Mouse (Mus musculus) adipocyte (in vitro differentiated cells): ENCODE measurements at regions not wholly inside any gene's neighbourhood (a gene's known extent, or its start where the extent isn't known, plus 50 kb on each side); places are given as distances from the start of the nearest gene placed in this dataset.

Experiments
- DNase-seq: peaks from one replicate; pipeline ENCODE4 v3.0.0-alpha.2; 2016; ENCODE audit warnings: low spot score

DNA sequence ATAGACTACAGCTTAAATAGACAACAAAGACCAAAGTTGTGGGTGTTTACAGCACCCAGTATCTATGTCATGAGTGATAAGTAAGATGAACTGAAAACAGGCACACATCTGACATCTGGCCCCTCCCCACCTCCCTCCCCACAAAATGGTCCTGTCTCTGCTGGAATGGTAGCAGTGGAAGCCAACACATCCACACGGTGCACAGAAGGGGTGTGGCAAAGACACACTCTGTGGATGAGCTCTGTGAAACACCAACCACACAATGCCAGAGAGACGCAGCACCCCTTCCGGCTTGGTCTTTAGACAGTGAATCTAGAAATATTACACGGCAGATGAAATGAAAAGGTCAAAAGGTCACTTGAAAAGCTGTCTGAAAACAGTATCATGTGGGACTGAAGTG lies 85.6 kb downstream of the Fgf18 start:
- DNase-seq = no peak

DNA sequence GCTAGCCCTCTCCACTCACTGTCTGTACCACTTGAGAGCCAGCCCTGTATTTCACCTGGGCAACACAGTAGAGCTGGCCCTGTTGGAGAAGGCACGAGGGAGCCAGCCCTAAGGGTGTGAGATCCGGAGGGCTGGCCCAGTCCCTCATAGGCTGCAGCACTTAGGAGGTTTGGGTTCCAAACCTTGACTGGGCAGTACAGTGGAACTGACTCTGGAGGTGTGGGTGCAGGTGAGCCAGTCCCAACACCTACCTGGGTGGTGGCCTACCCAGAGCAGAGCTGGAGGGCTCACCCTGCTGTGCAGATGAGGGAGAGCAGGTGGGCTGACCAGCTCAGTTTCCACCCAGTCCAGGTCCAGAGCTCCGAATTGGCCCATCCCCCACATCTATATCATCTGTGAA lies 86.8 kb downstream of the Fgf18 start:
- no peak for DNase-seq

DNA sequence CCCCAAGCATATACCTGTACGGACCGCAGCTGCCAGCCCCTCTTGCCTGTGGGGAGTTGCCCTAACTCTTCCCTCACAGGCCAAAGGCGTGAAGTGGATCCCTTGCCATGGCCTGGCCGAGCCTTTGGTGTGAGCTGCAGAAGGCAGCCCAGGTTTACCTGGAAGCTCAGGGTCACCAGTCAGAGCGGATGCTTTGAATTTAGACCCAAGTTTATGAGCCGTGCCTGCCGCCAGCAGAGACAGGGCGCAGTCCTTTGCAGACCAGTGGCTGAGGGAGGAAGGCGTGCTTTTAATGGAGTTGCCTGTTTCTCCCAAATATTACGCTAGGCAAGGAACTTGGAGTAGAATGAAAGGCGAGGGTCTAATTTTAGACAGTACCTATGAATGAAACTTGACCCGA lies 97.0 kb downstream of the Fgf18 start:
- no peak for DNase-seq

DNA sequence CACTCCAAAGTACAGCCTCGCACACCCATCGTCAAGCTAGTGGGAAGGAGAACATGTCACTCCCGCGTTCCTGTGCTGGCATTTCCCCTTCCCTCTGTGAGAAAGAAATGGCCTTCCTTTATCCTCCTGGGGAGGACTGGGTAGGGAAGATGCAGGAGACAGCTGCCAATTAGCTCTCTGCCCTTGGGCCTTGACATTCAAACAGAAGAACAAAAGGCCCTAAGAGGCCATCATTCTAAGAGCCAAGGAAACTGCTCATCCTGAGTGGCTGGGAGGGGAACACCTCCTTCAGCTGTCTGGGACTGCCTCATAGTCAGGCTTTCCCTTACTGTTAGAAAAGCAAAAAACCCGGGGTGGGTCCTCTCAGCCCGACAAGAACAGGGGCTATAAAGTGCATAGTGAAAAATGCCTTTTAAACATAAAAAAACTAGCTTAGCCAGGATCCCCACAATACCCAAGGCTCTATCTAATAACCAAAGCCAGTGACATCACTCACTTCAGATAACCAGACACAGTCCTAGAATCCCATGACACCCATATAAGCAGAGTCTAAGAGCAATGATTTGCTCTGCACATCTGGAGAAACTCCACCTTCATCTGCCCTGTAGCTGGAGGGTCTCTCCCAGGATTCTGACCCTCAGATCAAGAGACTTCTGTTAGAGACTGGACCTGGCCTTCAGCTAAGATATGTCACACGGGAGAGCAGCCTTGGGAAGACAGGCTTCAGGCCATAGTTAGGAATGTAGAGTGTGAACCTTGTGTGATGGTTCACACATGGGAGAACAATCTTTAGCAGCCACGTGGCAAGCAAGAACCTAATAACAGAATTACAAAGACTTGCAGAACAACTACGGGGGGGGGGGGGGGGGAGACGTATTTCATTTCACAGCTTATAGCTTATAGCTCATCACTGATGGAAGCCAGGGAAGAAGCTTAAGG lies 107.1 kb downstream of the Fgf18 start:
- DNase-seq = no peak

DNA sequence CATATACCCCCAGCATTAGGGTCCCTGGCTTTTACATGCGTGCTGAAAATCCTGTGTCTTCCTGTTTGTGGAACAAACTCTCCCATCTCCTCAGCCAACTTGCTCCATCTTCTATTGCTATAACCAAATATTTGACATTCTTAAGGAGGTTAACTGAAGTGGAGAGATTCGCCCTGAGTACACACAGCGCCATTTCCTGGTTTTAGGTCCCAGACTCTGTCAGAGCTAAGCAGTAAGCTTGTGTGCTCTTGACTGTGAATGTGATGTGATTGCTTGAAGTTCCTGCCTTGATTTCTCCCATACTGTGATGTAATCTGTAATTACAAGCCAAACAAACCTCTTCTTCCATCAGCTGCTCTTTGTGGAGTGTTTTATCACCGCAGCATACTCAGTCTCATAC lies 110.8 kb downstream of the Fgf18 start:
- DNase-seq = no peak

DNA sequence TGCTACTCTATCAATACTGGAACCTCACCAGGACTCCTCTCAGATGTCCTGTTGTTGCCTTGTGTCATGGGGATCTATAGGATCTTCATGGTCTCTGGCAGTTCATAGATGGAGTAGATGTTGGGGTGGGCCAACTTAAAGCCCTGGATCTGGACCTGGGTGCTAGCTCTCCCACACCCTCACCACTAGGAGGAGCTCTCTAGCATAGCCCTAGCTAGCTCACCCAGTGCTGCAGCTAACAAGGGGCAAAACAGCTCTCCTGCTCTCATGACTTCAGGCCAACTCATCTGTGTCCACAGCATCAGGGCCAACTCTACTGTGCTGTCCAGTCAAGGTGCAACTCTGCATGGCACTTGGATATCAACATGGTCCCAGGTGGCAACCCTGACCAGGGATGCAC lies 118.3 kb downstream of the Fgf18 start:
- DNase-seq = no peak

DNA sequence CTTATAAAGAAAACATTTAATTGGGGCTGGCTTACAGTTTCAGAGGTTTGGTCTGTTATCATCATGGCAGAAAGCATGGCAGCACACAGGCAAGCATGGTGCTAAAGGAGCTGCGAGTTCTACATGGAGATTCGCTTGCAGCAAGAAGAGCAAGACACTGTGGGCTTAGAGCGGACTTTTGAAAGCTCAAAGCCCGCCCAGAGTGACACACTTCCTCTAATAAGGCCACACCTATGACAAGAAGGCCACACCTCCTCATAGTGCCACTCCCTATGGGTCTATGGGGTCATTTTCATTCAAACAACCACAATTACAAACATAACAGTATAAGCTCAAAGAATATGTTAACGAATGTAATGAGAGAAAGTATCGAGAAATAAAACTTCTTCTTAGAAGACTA lies 120.1 kb downstream of the Fgf18 start:
- DNase-seq = no peak

DNA sequence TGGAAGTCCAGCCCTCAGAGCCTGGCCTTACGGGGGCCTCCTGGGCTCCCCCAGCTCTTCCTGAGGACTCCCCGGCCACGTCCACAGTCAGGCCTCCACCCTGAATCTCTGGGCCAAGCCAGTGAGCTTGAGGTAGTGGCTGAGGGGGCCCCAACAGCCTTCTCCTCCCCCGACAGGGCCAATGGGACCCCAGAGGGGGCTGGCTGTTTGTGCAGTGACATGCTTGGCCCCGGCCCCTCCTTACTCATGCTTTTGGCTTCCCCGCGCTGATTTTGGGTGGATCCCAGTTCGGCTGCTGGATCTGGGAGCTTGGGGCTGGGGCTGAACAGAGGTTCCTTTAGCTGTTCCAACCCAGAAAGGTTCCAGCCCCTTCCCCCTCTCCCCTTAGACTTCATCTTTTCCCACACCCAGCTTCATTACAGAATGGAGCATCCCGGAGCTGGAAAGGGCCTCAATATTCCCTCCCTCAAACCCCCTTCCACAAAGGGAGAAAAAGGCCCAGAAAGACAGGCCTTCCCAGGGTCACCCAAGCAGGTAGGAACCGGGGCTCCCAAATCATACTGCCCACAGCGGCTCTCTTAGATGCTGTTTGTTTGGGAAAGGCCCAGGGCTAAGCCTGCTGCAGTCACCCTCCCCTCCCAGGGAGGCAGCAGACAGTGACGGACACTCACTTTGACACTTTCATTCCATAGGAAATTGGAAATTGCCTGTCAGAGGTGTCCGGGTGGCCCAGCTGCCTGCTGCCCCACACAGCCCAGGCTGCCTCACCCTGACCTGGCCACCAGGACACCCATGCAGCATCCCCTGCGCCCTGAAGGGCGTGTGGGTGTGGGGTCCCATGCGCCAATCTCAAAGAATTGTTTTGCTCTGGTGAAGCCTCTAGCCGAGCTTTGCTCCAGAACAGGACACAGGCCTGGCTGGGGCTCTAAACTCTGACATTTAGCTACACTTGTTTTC lies 133.7 kb downstream of the Fgf18 start:
- DNase-seq = no peak

DNA sequence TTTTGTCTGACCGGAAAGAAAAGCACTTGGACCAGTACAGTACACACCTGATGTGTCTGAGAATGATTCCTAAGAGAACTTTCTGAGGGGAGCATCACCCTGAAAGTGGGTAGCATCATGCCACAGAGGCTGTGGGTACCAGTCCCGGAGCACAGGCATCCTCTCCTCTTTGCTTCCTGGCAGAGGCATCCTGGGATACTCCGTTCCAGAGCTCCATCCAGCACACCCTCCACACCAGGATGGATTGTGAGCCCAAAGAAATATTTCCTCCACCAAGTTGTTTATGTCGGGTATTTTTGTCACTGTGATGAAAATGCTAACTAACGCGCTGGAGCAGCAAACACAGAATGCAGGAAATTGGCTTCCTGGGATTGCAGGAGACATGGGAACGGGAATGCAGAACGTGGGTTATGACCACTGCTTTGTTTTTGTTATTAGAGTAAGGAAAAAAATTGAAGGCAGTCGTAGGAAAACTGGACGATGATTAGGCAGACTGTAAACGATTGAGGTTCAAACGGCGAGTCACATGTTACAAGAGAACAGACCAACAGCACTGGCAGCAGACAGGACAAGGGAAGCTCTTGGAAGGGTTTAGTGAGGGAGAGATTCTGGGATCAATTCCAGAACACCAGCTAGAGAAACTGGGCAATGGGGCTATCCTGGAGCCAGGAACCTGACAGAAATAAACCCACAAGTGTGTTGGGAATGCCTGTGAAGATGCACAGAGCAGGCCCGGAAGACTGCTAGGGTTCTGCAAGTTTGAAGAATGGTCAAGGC lies 134.6 kb downstream of the Fgf18 start:
- DNase-seq = peak; percentile 22

DNA sequence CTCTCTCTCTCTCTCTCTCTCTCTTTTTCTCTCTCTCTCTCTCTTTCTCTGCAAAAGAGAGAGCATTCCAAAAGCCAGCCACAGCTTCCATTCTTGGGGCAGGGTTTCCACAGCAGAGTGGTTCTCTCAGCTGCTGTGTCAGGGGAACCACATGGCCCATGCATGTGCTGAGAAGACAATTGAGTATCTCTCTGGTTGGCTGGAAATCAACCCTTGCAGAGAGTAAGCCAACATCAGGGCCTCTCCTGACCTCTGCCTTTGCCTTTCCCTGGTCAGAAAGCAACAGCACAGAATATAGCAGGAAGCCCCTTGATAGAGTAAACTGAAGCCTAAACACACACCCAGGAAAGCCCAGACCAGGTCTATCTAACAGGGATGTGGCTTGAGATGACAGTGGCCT lies 138.6 kb downstream of the Fgf18 start:
- DNase-seq = no peak

DNA sequence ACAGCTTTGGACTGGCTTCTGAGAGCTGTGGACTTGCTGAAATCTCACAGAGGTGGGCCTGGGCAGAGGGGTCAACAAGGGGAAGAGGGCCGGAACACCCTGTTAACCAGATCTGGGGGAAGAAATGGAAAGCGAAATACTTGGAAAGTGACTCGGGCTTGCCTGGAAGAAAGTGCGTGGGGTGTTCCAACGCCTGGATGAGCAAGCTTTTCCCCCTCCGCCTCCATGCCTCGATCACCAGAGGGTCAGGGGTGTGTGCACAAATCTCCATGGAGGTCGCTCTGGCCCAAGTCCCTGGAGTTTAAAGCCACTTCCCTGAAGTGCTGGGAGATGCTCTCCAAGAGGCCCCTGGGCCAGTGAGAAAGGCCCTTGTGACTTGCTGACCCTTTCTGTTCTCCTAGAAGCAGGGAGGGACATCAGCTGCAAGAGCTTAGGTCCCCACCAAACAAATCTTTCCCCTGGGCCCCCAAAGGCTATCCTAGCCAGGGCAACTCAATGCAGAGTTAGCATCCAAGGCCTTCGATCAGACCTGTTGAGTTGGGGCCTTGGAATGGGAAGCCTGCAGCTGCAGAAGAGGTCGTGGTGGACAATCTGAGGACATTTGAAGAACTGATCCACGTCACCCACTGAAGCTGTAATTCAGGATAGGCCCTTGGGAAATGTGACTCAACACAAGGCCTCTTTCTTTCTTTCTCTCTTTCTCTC lies 139.2 kb downstream of the Fgf18 start:
- DNase-seq = no peak

DNA sequence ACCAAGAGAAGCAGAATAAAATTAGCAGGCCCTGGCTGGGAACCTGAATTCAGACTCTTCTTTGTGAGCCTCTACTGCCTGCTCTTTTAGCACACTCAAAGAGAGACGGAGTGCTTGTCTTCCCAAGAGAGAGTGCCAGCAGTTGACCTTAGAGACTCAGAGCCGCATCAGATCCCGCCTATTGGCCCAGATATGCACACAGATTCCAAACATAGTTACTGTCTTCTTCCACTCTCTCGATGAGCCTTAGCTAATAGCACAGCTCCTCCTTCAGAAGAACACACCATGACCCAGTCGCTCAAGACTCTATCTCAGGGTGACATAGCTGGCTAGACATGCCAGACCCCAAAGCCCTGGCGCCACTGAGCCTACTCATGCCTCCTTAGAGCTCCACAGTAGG lies 139.8 kb downstream of the Fgf18 start:
- DNase-seq = no peak

DNA sequence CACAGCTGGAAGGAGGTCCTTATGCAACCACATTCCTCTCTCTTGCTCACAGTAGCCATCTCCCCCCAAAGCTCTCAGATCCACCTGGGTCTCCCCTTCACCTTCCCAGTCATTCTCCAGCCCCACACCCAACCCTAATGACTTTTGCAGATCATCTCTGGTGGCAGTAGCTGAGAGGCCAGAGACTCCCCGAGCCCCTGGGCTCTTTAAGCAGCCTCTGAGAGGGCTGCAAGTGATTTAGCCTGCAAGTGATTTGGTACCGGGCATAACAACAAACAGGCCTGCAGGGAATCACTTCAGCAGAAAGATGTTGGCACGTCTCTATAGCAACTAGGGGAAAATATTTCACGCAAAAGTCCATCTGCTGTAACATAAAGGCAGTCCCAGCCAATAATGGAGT lies 142.0 kb downstream of the Fgf18 start:
- no peak for DNase-seq

DNA sequence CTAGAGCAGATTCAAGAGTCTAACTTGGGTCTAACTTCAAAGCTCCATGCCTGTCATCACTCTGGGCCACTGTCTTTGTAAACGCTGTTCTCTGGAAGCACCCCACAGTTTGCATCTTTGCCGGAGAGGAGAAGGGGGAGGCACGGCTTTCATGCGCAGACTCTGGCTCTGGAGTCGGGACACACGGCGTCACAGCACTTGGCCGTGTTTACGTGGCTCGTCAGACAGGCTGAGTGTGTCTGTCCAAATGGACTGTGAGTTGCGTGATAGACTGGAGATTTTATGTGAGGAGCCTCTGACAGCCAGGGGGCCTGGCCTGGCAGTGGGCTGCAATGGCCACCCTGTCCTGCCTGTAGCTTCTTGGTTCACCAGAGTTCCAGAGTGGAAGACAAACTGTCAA lies 142.6 kb downstream of the Fgf18 start:
- DNase-seq = no peak

DNA sequence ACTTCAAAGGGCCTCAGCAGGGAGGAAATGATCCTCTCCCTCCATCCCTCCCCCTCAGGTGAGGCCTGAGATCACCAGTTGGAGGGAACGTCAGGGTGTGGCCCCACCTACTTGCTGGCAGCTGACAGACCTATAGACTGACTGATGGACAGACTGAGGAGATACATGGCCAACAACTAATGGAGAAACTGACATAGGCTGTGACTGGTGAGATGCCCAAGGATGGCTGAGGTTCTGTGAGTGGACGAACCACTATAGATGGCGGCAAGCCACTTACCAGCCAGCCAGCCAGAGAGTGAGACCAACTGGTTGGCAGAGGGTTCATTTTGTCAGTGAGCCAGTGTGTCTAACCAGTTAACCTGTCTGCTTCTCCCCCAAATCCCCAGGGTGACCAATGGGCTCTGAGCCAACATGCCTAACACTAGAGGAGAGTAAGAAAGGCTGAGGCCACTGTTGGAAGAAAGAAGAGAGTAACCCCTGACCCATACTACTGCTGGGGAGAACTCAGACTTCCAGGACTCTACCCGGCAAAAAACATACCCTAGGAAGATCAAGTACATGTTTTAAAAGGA lies 147.4 kb downstream of the Fgf18 start:
- DNase-seq = no peak

DNA sequence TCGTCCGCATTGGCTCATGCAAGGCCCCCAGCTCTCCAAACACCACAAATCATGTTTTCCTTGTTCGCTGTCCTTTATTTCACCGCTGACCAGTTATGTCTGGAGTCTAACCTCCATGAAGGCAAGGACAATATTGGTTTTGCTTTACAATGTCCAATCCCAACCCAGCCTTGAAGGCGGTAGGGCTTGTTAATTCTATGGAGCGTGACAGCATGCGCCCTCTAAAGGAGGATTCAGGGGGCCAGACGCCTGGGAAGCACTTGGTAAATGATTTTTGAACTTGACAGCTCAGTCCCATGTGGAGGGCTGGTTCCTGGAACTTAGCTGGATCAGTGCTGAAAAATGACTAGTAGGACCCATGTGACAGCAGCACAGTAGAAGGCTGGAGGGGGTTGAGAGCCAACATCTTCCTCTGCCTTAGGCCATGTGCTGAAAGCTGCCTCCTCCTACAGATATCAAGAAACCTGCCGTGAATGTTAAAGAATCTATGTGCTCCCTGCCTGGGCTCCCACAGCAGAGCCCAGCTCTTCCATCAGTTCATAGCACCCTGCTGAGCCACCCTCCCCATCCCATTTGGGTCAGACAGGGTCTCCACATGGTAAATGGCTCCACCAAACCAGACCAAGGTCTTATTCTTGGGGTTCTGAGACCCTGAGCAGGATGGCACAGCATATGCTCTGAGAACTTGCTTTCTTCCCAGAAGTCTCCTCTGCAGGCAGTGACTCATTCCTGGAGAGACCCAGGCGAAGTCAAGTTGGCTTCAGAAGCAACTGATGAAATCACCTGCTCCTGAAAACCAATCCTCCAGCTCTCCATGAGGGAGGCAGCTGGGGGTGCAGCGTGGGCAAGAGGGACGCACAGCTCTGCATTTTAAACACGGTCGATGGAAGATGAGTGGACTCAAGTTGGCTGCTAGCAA lies 148.3 kb downstream of the Fgf18 start:
- no peak for DNase-seq

DNA sequence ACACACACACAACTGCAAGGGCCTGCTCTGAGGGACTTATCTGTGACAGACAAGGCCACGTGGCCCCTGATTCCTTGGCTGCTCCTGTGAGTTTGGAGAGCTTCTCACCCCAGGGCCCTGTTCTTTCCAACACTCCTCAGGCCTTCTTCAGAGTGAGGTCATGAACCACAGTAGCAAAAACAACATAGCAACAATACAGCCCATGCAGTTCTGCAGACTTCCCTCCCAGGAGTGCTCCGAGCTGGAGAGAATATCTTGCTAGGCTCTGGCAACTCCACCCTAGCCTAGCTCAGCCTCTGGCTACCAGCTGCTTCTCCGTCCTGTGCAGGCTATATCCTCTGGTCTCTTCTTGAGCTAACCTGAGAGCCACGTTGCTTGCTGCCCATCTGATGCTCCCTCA lies 152.8 kb downstream of the Fgf18 start:
- no peak for DNase-seq

DNA sequence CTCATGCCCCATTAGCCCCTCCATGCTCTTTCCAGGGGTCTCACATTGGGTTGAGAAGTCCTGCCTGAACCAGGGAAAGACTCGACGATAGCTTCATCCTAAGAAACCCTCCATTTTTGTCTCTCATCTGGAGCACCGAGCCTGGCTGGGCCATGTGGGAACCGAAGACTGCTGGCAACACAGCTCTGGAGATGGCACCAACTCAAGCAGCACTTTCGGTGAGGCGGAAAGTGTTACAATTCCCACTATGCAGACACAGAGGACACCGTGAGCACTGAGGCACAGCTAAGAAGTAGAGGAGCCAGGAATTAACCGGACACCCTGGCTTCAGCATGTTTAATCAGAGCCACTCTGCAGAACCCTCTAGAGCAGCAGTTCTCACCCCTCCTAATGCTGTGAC lies 153.8 kb downstream of the Fgf18 start:
- DNase-seq = no peak

DNA sequence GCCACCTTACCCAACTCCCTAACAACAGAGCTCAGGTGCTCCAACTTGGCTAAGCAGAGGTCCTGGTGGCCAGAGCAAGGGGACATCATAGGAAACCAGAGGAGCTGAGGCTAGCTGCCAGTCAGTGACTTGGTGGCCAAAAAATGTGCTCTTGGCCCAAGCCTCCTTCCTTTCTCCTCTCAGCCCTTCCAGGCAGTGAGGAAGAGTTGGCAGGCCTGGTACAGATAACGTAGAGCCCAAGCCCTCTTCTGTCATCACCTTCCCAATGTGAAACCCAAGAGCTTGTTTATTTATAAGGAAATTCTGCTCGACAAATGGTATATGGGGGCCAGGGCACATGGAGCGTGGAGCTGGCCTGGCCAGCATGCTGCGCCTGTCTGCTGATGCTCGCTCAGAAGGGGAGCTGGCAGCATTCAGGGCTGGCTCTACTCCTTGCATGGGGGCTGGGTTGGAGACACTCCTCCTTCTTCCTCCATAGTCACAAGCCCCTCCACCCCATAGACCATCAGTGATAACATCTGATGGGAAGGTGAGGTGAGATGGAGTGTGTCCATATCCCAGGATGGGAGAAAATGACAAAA lies 156.1 kb downstream of the Fgf18 start:
- no peak for DNase-seq

DNA sequence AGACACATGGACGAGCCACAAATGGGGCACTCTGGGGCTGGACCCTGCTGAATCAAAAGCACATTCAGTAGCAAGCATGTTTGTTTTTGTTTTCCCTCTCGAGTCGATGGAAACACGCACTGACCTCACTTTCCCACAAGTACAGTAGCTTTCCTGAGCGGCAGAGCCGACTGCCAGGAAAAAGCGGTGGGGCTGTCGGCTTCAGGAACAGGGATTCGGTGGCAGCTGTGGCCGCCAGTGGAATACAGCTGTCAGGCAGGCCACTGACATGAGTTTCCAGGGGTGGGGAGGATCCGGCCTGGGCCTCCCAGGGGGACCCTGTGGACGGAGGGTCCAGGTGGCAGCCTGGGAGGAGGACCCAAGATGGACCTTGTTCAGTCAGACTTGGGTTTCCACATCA lies 157.0 kb downstream of the Fgf18 start:
- no peak for DNase-seq
